Mouse (Mus musculus): ENCODE results near the gene Bpifa5. TPM values are rescaled to one million over a fixed set of nuclear protein-coding genes. Genes with fewer than 3 reads are reported as not detected.

Bpifa5 gene
- polyA plus RNA-seq, 1 experiment from 2014 or later: not detected

DNA sequence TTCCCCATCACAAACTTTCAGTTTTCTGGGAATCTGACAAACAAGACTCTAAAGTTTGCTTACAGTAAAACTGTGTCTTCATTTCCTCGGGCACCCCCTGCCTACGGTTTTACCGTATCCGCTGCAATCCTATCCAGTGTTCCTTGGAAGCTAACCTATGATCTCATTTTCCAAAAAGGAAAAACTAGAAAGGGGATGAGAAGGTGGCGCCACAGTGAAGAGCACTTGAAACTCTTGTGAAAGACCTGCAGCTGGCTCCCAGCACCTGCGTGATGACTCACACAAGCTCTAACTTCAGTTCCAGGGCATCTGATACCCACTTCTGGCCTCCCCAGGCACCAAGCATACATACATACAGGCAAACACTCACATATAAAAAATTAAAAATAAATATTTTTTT is 22.9 kb downstream of the Bpifa5 start:
- ATAC-seq (ENCODE audit: low FRiP score, low read depth): no peak
- Histone ChIP-seq H3K9me3 (no peaks in the 10 kb centered on the region), H3K4me1 (no peaks in the 10 kb centered on the region), H3K4me2 (replicated peaks) (no peak overlapping the region), H3K36me3 (no peaks in the 10 kb centered on the region), H3K27me3 (no peaks in the 10 kb centered on the region), H3K9ac (no peak overlapping the region), H3K27ac (no peak overlapping the region), H3K4me3 (no peak overlapping the region)
- WGBS: 84% methylated on average over 6 of the region's 6 CpGs

DNA sequence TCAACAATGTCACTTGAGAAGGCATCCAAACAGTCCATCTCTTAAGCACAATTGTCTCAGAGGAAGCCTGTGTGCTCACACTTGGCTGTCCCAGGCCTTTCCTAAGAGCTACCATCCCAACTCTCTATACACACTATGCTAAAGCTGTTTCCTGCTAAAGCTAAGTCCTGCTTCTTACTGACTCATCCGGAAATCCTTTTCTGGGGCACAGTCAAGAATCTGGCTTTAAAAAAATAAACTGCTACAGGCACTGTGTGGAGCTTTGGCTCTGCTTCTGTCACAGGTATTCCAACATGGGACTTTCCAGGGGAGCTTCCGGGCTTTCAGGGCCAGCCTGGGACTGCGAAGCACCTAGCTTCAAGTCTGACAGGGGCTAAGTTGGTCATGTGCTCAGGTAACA is 23.3 kb downstream of the Bpifa5 start:
- WGBS: 83% methylated on average over 3 of the region's 3 CpGs
- ATAC-seq (ENCODE audit: low FRiP score, low read depth): no peak
- no peaks in the 10 kb centered on the region for H3K27me3 ChIP-seq
- H3K9me3 ChIP-seq: no peaks in the 10 kb centered on the region
- H3K27ac ChIP-seq: no peak overlapping the region
- H3K36me3 ChIP-seq: no peaks in the 10 kb centered on the region
- H3K4me2 ChIP-seq (replicated peaks): no peak overlapping the region
- H3K4me3 ChIP-seq: no peak overlapping the region
- no peak overlapping the region for H3K9ac ChIP-seq
- no peaks in the 10 kb centered on the region for H3K4me1 ChIP-seq

DNA sequence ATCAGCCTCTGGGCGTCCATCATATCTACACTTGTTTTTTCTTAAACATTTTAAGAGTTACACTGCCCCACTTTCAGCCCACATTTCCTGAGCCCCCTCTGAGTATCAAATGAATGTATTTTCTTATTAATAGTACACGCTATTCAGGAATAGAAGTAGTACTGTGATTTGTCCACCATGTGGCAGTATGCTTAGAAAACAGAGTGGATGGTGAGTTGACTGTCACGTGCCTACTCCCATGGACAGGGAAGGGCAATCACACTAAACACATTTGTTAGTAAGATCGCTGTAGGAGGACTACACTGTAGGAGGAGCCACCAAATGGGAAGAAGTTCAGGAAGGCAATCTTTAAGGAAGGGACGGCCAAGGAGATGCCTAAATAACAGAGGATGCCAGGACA is 25.1 kb downstream of the Bpifa5 start:
- no peaks in the 10 kb centered on the region for H3K4me1 ChIP-seq
- H3K27me3 ChIP-seq: no peaks in the 10 kb centered on the region
- WGBS: 34% methylated on average over 5 of the region's 5 CpGs
- H3K27ac ChIP-seq: no peak overlapping the region
- no peaks in the 10 kb centered on the region for H3K36me3 ChIP-seq
- H3K9ac ChIP-seq: no peak overlapping the region
- no peak for ATAC-seq (ENCODE audit: low FRiP score, low read depth)
- no peak overlapping the region for H3K4me3 ChIP-seq
- no peaks in the 10 kb centered on the region for H3K9me3 ChIP-seq
- H3K4me2 ChIP-seq (replicated peaks): no peak overlapping the region

DNA sequence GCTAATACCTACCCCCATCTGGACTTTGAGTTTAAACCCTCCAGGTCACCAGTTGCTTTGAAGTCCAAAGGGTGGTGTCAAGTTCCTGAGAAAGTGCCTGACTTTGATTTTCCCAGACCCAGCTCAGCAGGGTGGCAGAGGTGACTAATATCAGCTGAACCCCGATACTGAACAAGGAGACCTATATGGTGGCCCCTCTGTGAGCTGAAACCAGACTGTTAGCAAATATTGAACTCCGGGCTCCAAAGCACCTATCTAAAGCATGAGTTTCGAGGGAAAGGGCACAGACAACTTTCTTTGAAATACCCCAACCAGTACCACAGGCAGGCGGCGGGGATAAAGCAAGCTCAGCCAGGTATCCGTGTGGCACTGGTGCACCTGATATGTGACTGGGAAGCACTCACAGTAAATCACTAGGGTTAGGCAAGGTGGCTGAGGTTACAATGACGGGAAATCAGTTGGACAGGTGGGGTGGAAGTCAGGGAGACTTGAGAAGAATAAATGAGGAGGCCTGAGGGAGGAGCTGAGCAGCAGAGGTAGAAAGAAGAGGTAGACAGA is 27.5 kb downstream of the Bpifa5 start:
- H3K9ac ChIP-seq: no peak overlapping the region
- no peak overlapping the region for H3K4me3 ChIP-seq
- no peaks in the 10 kb centered on the region for H3K9me3 ChIP-seq
- no peaks in the 10 kb centered on the region for H3K4me1 ChIP-seq
- H3K27me3 ChIP-seq: no peaks in the 10 kb centered on the region
- no peaks in the 10 kb centered on the region for H3K36me3 ChIP-seq
- no peak overlapping the region for H3K4me2 ChIP-seq (replicated peaks)
- WGBS: 69% methylated on average over 7 of the region's 7 CpGs
- ATAC-seq (ENCODE audit: low FRiP score, low read depth): no peak
- no peak overlapping the region for H3K27ac ChIP-seq

DNA sequence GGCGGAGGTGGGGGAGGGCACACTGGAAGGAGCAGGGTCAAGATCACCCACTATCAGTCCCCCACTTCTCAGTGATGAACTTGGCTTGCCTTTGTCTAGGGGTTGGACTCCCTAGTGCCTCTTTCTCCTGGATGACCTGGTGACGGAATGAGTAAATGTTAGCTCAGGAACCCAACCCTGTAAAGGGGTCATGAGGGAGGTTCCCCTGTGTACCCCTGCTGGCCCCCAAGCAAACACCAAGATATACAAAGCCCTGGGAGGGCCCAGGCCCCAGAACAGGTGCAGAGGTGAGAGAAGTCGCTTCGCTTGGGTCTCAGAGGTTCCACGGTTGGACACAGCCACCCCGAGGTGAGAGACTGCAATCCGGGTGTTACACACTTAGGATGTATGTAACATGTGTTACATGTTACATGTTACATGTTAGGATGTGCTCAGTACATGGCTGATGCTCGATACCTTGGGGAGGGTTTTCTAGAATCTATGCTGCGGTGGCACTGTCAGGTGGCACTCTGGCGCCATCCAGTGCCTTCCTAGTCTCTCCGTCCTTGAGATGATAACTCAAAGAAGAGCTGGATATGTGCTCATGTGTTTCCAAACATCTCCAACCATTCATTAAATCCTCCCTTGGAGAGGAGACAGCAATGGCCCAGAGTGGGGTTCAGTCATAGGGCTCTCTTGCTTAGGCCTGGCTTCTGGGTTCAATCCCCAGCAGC is 28.3 kb downstream of the Bpifa5 start, which contains the start of gene Bpifb1:
Bpifb1 (plus strand) TSS at position 273 of the 713 bp plus-strand sequence.
- Histone ChIP-seq H3K4me2 (replicated peaks) (no peak within 1 kb of the TSS), H3K9ac (no peak within 1 kb of the TSS), H3K27me3 (no peaks in the 10 kb centered on the region), H3K9me3 (no peaks in the 10 kb centered on the region), H3K4me3 (no peak within 1 kb of the TSS), H3K36me3 (no peaks in the 10 kb centered on the region), H3K4me1 (no peaks in the 10 kb centered on the region), H3K27ac (no peak within 1 kb of the TSS)
- WGBS: 84% methylated on average over 11 of the region's 11 CpGs
- ATAC-seq (ENCODE audit: low FRiP score, low read depth): no peak

DNA sequence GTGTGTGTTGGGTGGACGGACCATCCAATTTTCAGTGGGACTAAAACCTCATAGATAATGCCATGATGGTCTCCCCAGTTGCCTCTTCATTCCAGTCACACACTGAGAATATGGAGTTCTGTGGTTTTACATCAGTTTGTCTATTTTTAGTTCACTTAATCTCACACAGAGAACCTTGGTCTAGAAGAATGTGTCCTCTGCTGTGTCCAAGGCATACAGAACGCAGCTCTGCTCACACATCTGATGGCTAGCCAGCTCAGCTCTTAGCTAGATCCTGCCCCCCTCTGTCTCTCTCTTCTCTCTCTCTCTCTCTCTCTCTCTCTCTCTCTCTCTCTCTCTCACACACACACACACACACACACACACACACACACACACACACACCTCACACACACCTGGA is 29.7 kb downstream of the Bpifa5 start:
- H3K27me3 ChIP-seq: no peaks in the 10 kb centered on the region
- H3K9ac ChIP-seq: no peak overlapping the region
- H3K4me3 ChIP-seq: no peak overlapping the region
- no peaks in the 10 kb centered on the region for H3K36me3 ChIP-seq
- H3K4me1 ChIP-seq: no peaks in the 10 kb centered on the region
- ATAC-seq (ENCODE audit: low FRiP score, low read depth): no peak
- H3K27ac ChIP-seq: no peak overlapping the region
- no peak overlapping the region for H3K4me2 ChIP-seq (replicated peaks)
- H3K9me3 ChIP-seq: no peaks in the 10 kb centered on the region
- WGBS: 63% methylated on average over 2 of the region's 2 CpGs

DNA sequence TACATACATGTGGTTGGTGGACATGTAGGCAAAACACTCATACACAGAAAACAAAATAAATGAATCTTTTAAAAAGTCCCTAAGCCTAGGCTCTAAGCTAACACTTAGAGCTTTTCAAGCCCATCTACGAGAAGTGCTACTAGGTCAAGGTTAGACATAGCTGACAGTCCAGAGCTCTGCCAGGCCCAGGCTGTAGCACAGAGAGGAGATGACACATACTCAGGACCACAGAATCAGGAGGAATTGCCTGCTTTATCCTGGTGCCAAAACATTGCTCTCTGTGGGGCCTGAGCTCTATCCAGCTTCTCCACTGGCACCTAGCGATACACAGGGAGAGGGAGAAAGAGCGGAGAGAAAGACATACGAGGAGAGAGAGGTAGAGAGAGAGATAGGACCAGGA is 30.7 kb downstream of the Bpifa5 start:
- WGBS: 88% methylated on average over 4 of the region's 4 CpGs
- H3K27ac ChIP-seq: no peak overlapping the region
- no peaks in the 10 kb centered on the region for H3K4me1 ChIP-seq
- H3K9ac ChIP-seq: no peak overlapping the region
- no peak for ATAC-seq (ENCODE audit: low FRiP score, low read depth)
- H3K27me3 ChIP-seq: no peaks in the 10 kb centered on the region
- no peaks in the 10 kb centered on the region for H3K9me3 ChIP-seq
- H3K4me2 ChIP-seq (replicated peaks): no peak overlapping the region
- H3K4me3 ChIP-seq: no peak overlapping the region
- no peaks in the 10 kb centered on the region for H3K36me3 ChIP-seq

DNA sequence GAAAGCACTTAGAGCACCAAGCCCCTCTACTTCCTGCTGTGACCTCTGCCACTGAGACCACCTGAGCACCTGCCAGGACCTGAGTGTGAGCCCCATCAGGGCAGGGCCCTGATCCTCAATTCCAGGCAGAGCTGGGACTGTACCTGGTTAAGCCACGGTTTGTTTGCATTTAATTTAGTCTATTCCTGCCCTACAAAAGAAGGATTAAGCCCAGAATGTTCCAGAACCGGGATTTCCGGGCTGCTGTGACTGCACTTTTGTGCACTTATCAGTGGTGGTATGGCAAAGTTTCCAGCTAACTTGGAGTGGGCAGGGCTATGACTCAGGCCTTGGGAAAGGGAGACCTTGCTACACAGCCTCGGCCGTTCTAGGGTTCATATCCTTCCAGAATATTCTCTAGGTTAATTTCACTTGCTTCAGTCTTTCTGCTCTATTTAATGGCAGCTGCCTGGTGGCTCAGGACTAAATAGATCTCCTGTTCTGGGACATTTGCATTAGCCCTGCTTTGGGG is 31.6 kb downstream of the Bpifa5 start:
- no peaks in the 10 kb centered on the region for H3K27me3 ChIP-seq
- no peak overlapping the region for H3K4me3 ChIP-seq
- ATAC-seq (ENCODE audit: low FRiP score, low read depth): no peak
- H3K27ac ChIP-seq: no peak overlapping the region
- no peaks in the 10 kb centered on the region for H3K36me3 ChIP-seq
- no peaks in the 10 kb centered on the region for H3K4me1 ChIP-seq
- H3K9me3 ChIP-seq: no peaks in the 10 kb centered on the region
- H3K9ac ChIP-seq: no peak overlapping the region
- 76% methylated on average over 5 of the region's 5 CpGs for WGBS
- no peak overlapping the region for H3K4me2 ChIP-seq (replicated peaks)

DNA sequence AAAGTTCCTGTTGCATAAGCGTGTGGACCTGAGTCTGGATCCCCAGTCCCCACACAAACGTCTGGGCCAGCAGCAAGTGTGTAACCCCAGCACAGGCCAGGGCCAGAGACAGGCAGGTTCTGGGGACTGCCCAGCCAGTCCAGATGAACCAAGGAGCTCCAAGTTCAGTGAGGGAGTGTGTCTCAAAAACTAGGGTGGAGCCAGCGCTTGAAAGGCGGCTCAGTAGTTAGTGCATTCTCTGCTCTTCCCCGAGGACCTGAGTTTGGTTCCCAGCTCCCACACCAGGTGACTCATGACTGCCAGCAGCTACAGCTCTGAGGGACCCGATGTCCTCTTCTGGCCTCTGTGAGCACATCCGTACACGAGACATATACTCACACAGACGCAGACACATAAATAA is 34.6 kb downstream of the Bpifa5 start:
- 91% methylated on average over 9 of the region's 9 CpGs for WGBS
- Histone ChIP-seq H3K4me2 (replicated peaks) (no peak overlapping the region), H3K27ac (no peak overlapping the region), H3K27me3 (no peaks in the 10 kb centered on the region), H3K9ac (no peak overlapping the region), H3K4me1 (no peaks in the 10 kb centered on the region), H3K4me3 (no peak overlapping the region), H3K9me3 (no peaks in the 10 kb centered on the region), H3K36me3 (no peaks in the 10 kb centered on the region)
- no peak for ATAC-seq (ENCODE audit: low FRiP score, low read depth)

DNA sequence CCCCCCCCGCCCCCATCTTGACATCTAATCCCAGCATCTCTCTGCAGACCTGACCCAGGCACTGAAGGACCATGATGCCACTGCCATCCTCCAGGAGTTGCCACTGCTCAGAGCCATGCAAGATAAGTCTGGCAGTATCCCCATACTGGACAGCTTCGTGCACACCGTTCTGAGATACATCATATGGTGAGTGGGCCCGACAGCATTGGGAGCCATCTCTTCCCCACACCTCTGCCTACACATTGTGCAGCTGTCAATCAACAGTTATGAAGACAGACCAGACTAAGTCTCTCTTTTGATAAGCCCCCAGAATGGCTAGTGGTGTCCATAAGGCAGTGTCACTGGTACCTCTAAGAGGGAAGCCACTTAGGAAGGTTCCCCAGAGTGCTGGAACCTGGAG is 42.2 kb downstream of the Bpifa5 start:
- no peaks in the 10 kb centered on the region for H3K36me3 ChIP-seq
- no peak overlapping the region for H3K9ac ChIP-seq
- no peaks in the 10 kb centered on the region for H3K4me1 ChIP-seq
- H3K4me2 ChIP-seq (replicated peaks): no peak overlapping the region
- no peak overlapping the region for H3K27ac ChIP-seq
- H3K27me3 ChIP-seq: no peaks in the 10 kb centered on the region
- 87% methylated on average over 4 of the region's 4 CpGs for WGBS
- ATAC-seq (ENCODE audit: low FRiP score, low read depth): no peak
- H3K9me3 ChIP-seq: no peaks in the 10 kb centered on the region
- H3K4me3 ChIP-seq: no peak overlapping the region

DNA sequence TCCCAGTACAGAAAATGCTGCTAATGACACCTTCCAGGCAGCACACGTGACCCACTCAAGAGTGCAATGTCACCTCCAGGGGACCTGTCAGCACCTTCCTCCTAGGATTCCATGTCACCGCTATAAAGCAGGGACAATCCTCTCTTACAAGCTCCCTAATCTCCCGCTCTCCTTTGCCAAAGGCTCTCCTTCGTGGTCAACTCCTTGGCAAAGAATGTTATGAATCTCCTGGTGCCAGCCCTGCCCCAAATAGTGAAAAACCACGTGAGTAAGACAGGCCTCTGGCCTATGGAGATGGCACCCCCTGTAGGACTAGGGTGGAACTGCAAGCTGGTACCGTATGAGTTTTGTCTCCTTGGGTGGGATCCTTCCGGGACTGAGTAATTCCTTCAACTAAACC is 44.5 kb downstream of the Bpifa5 start:
- Histone ChIP-seq H3K9me3 (no peaks in the 10 kb centered on the region), H3K4me1 (no peaks in the 10 kb centered on the region), H3K4me3 (no peak overlapping the region), H3K27ac (no peak overlapping the region), H3K36me3 (no peaks in the 10 kb centered on the region), H3K9ac (no peak overlapping the region), H3K4me2 (replicated peaks) (no peak overlapping the region), H3K27me3 (no peaks in the 10 kb centered on the region)
- ATAC-seq (ENCODE audit: low FRiP score, low read depth): no peak
- 60% methylated on average over 7 of the region's 7 CpGs for WGBS

DNA sequence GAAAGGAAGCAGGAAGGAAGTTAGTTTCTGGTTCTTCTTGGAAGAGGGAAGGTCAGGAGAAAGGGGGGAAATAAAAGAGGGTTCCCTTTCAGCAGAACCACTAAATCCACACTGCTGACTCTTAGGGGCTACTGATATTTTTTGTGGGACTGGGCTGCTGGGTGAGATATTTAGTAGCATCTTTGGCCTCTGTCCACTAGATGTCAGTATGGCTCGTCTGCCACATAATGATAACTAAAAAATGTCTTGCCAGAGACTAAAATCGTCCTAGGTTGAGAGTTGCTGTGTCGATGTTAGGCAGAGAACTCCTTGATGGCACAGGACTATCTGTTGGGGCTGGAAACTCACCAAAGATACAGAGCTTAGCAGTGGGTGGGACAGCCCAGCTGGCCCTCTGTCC is 46.7 kb downstream of the Bpifa5 start:
- ATAC-seq (ENCODE audit: low FRiP score, low read depth): no peak
- no peaks in the 10 kb centered on the region for H3K4me1 ChIP-seq
- no peaks in the 10 kb centered on the region for H3K27me3 ChIP-seq
- no peak overlapping the region for H3K4me2 ChIP-seq (replicated peaks)
- H3K4me3 ChIP-seq: no peak overlapping the region
- 19% methylated on average over 3 of the region's 3 CpGs for WGBS
- no peaks in the 10 kb centered on the region for H3K9me3 ChIP-seq
- no peaks in the 10 kb centered on the region for H3K36me3 ChIP-seq
- H3K9ac ChIP-seq: no peak overlapping the region
- H3K27ac ChIP-seq: no peak overlapping the region

DNA sequence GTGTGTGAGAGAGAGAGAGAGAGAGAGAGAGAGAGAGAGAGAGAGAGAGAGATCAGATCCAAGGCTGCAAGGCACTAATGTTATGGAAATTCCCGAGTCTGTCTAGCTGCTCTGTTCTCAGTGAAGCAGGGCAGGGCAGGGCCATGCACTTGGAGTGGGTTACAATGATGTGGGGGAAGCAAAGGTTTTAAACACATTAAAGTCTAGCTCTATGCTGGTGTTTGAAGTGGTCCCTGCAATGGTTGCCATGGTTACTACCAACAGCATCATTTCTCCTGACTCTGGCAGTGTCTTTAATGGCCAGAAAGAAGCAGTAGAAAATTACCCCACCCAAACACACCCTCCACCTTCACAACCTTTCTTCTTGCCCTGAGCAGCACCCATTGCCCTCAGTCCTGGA is 48.7 kb downstream of the Bpifa5 start:
- ATAC-seq (ENCODE audit: low FRiP score, low read depth): no peak
- no peaks in the 10 kb centered on the region for H3K27me3 ChIP-seq

More for the DNA sequence above, 48.7 kb downstream of the Bpifa5 start:
- H3K27ac ChIP-seq: no peak overlapping the region
- 14% methylated on average over 1 of the region's 1 CpGs for WGBS
- H3K4me2 ChIP-seq (replicated peaks): no peak overlapping the region
- no peaks in the 10 kb centered on the region for H3K4me1 ChIP-seq
- no peaks in the 10 kb centered on the region for H3K9me3 ChIP-seq
- no peak overlapping the region for H3K4me3 ChIP-seq
- H3K36me3 ChIP-seq: no peaks in the 10 kb centered on the region
- no peak overlapping the region for H3K9ac ChIP-seq
